Mouse (Mus musculus): ENCODE measurements around the gene Filip1l.
"Not testable (repeated sequence)": the region's sequence is repeated elsewhere in the genome, so short reads cannot be mapped to it uniquely, and the experiment has no call there.

Filip1l gene

GRCm38 (mm10) chr16:57353932-57354331 is 1.0 kb downstream of the Filip1l start:
- no peak for DNase-seq

- DNase-seq = no peak
Observed at GRCm38 (mm10) chr16:57356454-57356853, 3.6 kb downstream of the Filip1l start.

GRCm38 (mm10) chr16:57357011-57357410 is 4.1 kb downstream of the Filip1l start:
- DNase-seq = no peak

GRCm38 (mm10) chr16:57359251-57359650 is 6.4 kb downstream of the Filip1l start:
- no peak for DNase-seq

DNA sequence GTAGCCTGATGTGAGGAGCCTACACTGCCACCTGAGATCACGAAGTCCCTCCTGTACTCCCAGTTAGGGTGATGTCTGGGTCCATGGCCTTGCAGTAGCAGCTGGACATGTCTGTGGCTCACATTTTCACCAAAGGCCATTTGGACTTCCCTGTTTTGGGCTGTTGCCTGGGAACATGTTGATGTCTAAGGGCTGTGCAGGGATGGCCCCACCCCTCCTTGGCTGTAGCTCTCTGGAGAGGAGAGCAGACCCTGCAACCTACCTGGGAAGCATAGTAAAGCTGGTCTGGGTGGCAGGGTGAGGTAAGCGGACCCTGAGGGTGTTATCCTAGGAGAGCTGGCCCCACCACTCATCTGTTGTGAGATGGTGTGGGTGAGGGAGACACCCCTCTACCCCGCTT is 7.9 kb downstream of the Filip1l start:
- no peak for DNase-seq

DNA sequence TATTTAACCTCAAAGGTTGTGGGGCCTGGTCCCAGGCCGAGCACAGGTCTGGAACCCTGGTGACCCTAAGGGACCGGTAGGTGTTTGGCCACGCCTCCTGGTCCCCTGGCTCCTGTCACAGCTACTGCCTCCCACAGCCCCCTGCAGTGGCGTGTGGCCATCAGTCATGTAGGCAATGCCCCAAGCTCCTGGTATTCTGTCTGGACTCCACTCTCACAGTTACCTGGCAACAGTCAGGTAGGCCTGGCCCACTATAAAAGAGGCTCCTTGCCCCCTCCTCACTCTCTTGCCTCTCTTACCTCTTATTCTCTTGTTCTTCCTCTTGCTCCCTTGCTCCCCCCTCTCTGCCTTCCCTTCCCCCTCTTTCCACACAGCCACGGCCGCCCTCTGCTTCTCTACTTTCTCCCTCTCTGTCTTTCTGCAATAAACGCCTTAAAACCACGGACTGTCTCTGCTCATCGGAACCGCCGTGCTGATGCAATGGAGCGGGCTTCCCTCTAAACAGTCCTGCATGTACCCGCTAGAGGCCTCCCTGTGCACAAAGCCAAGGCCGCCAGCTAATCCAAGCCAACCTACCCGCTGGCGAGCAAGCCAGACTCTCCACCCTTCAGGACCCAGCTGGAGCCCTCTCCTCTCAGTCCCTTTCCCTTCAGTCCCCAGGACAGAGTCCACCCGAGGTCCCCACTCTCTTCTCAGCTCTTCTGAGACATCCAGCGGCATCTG is 9.9 kb downstream of the Filip1l start:
- peak; percentile 78 to 81 for DNase-seq

DNA sequence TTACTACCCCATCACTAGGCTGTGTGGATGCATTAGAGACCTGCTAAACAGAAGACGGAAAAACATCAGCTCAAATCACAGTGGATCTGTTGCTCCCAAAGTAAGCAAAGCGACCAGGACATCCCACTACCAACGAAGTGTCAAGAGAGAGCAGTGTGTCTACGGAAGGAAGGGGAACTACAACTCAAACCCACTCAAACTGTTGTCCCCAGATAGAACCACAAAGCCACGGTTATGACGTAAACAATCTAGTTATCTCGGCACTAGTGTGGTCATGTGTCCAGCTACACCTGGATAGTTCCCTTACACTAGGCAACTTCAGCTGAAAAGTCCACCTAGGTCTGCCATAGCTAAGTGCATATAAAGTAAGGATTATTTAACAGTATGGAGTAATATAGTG is 11.6 kb downstream of the Filip1l start:
- no peak for DNase-seq

GRCm38 (mm10) chr16:57366141-57366540 is 13.2 kb downstream of the Filip1l start:
- DNase-seq = no peak

- peak; percentile 27 to 31 for DNase-seq
Observed at GRCm38 (mm10) chr16:57366941-57367694, 14.2 kb downstream of the Filip1l start.

DNA sequence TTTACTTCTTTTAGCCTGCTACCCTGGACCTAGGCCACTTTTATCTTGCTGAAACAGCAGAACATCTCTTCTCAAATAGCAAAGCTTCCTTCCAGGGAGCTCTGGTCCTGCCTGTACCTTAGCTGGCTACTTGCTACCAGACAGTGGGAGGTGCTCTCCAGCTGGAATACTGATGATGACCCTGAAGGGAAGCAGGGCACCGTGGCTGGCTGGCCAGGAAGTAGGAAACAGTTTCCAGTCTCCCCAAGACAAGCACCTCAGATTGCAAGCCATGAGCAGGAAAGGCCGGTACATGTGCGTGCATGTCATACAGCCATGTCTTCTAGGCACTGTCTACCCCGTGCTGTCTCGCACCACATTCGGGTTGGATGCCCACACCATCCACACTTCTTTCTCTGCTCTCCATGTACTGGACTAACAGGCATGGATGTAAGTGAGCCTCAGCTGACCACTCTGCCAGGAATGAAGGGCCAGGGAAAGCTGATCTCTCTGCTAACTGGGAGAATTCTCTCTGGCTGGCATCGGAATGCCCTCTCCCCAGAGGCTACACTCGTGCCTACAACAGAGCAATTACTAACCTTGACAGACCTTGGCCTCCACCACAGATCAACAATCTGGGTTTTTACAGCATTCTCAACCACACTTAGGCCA is 17.1 kb downstream of the Filip1l start:
- no peak for DNase-seq

GRCm38 (mm10) chr16:57372156-57372555 is 19.3 kb downstream of the Filip1l start:
- no peak for DNase-seq

- no peak for DNase-seq
Observed at GRCm38 (mm10) chr16:57375248-57375837, 22.4 kb downstream of the Filip1l start.

GRCm38 (mm10) chr16:57378631-57379330 is 25.9 kb downstream of the Filip1l start:
- no peak for DNase-seq

- no peak for DNase-seq
Observed at GRCm38 (mm10) chr16:57383266-57383971, 30.5 kb downstream of the Filip1l start.

DNA sequence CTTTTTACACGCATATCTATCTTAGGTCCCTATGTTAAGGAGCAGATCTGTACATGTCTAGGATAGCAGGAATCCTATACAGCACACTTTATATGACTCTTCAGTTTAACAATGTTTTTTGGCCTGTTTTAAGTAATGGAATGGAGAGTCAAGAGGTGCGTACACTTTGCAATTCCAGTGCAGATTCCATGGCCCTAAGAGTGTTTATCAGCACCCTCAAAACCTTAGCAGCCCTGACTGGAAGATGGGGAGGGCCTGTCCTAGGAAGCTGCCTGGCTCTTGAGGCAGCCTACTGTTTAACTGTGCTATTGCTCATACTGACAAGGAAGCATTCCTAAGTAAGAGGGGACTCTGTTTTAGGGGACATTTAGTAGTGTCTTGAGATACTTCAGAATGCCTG is 31.4 kb downstream of the Filip1l start:
- no peak for DNase-seq

GRCm38 (mm10) chr16:57389566-57390251 is 36.8 kb downstream of the Filip1l start:
- DNase-seq = no peak

DNA sequence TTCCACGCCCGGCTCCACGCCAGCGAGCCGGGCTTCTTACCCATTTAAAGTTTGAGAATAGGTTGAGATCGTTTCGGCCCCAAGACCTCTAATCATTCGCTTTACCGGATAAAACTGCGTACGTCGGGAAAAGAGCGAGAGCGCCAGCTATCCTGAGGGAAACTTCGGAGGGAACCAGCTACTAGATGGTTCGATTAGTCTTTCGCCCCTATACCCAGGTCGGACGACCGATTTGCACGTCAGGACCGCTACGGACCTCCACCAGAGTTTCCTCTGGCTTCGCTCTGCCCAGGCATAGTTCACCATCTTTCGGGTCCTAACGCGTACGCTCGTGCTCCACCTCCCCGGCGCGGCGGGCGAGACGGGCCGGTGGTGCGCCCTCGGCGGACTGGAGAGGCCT is 38.3 kb downstream of the Filip1l start:
- DNase-seq = not testable (repeated sequence)

- no peak for DNase-seq
Observed at GRCm38 (mm10) chr16:57392461-57392860, 39.6 kb downstream of the Filip1l start.

- DNase-seq = no peak
Observed at GRCm38 (mm10) chr16:57393161-57393560, 40.3 kb downstream of the Filip1l start.

GRCm38 (mm10) chr16:57396249-57396648 is 43.4 kb downstream of the Filip1l start:
- DNase-seq = no peak

DNA sequence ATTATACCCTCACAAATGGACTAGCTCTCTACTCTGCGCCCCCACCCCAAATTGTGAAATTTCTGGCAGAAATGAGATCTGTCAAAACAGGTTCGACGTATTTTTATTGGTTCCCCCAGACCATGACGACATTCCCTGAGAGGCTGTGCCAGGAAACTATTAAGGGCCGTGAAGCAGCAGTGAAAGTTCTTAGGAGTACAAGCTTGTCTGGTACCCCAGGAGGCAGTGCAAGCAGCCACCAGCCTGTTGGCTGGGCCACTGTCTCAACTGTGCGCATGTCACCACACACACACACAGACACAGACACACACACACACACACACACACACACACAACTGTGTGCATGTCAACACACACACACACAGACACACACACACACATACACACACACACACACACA is 45.0 kb downstream of the Filip1l start:
- DNase-seq = no peak
